Mouse (Mus musculus) forebrain, embryonic 10.5 days (tissue): Measurements from ENCODE around the gene Slc25a1. TPM values are rescaled to one million over a fixed set of nuclear protein-coding genes. Genes with fewer than 3 reads are reported as not detected.

Experiments used
- DNase-seq: peaks from one replicate; pipeline ENCODE4 v3.0.0-alpha.2; 2017; ENCODE audit warnings: low spot score; ENCODE audit errors: extremely low spot score
- H3K27ac ChIP-seq: fragments of 300-500 bp; sonication (generic); 2 replicates; pipeline ENCODE4 v1.5.1; 2016; ENCODE audit warnings: mild to moderate bottlenecking
- H3K27me3 ChIP-seq: fragments of 300-500 bp; sonication (generic); 2 replicates; pipeline ENCODE4 v1.6.1; 2016; ENCODE audit warnings: mild to moderate bottlenecking; ENCODE audit not compliant: poor library complexity, severe bottlenecking
- H3K36me3 ChIP-seq: fragments of 300-500 bp; sonication (generic); replicated peaks from 2 replicates; pipeline ENCODE4 v1.6.1; 2016; ENCODE audit warnings: mild to moderate bottlenecking, moderate library complexity
- H3K4me1 ChIP-seq: fragments of 300-500 bp; sonication (generic); 2 replicates; pipeline ENCODE4 v1.6.1; 2016
- H3K4me3 ChIP-seq: fragments of 300-500 bp; sonication (generic); 2 replicates; pipeline ENCODE4 v1.5.1; 2016; ENCODE audit warnings: mild to moderate bottlenecking, moderate library complexity
- H3K9me3 ChIP-seq: fragments of 300-500 bp; sonication (generic); 2 replicates; pipeline ENCODE4 v1.6.1; 2016; ENCODE audit warnings: mild to moderate bottlenecking, moderate library complexity
- WGBS: fragments of 180-500 bp; shearing (Covaris S2); methylation state at CpG from one replicate; pipeline ENCODE4 v1.1.7; 2016; 5-methylcytosine and 5-hydroxymethylcytosine counted together
- polyA plus RNA-seq: library from polyadenylated mRNA; unstranded; fragments of >200 nt; fragmentation: Nextera tagmentation; extraction: Ambion mirVana; gene quantifications from 2 replicates; pipeline ENCODE4 v1.2.1, GENCODE M21; 2016

The Slc25a1 gene
- polyA plus RNA-seq, 1 experiment from 2014 or later: 97.4 TPM

DNA sequence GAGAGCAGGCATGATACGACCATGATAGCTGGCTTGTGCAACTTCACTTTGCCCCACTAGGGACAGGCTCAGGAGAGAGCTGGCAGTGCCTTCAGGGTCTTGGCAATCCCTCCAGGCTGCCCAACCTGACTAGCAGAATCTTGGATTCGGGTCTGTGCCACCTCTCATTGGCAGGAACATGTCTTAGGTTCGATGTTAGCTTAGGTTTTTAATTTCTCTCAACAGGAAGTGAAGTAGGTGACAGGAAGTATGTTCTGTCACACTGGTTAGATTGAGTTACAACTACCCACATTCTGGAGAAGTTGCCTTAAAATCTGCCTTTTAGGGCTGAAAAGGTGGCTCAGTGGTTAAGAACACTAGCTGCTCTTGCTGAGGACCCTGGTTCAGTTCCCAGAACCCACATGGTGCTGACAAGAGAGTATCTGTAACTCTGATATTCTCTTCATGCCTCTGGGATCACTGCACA is 6.5 kb upstream of the Slc25a1 start:
- 69% methylated on average over 3 of the region's 3 CpGs for WGBS
- peaks cover 61% of the 10 kb centered on the region for H3K27me3 ChIP-seq
- peaks cover 11% of the 10 kb centered on the region for H3K4me1 ChIP-seq

GRCm38 (mm10) chr16:17933594-17934444 is 5.8 kb upstream of the Slc25a1 start:
- WGBS: 73% methylated on average over 9 of the region's 9 CpGs
- peaks cover 64% of the 10 kb centered on the region for H3K27me3 ChIP-seq

More for the DNA sequence above, 6.5 kb upstream of the Slc25a1 start:
- Histone ChIP-seq H3K36me3 (no peaks in the 10 kb centered on the region), H3K9me3 (no peaks in the 10 kb centered on the region), H3K27ac (no peak overlapping the region), H3K4me3 (no peak overlapping the region)
- DNase-seq: no peak

DNA sequence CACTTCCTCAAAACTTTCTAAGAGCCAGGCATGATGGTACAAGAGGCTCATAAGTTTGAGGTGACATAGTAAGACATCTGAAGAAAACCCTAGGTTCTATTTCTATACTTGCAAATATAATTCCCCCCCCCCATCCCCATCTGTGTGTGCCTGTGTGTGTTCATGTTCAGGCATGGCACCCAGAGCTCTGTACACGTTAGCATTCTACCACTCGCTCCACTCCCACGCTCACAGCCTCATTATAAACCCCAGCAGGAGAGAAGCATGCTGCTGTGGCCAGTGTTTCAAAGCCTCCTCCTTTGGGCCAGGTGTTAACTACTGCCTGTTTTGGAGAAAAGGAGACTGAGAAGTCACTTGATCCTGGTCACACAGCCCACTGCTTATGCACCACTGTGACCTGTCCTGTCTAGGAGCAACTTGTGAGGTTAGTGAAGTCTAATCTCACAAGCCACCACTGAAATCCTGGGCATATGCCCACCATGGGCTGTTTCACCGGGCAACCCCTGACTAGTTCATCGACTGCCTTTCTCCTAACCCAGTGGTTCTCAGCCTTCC is 4.0 kb upstream of the Slc25a1 start:
- no peak for DNase-seq

More at GRCm38 (mm10) chr16:17933594-17934444, 5.8 kb upstream of the Slc25a1 start:
- Histone ChIP-seq H3K36me3 (no peaks in the 10 kb centered on the region), H3K4me1 (peaks cover 12% of the 10 kb centered on the region), H3K27ac (no peak overlapping the region), H3K4me3 (no peak overlapping the region), H3K9me3 (no peaks in the 10 kb centered on the region)
- DNase-seq: no peak

DNA sequence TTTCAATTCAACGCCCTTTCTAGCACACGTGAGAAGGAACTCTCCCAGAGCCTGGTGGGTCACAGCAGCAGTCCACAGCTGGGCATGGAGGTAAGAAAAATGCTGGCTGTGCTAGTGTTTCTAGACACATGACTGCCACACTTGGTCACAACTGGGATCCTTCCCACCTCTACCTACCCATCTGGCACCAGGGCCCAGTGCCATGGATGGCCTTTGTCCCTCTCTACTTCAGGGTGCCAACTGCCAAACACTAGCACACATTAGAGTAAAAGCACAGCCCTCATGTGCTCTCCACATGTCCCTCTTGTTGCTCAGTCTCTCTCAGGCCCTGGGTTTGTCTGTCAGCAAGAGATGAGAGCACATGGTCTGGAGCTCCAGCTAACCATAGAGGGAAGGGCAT is 1.6 kb upstream of the Slc25a1 start:
- peaks cover 39% of the 10 kb centered on the region for H3K4me1 ChIP-seq
- DNase-seq: no peak
- WGBS: 54% methylated on average over 2 of the region's 2 CpGs

More for the DNA sequence above, 4.0 kb upstream of the Slc25a1 start:
- no peaks in the 10 kb centered on the region for H3K9me3 ChIP-seq
- H3K36me3 ChIP-seq: no peaks in the 10 kb centered on the region
- no peak overlapping the region for H3K27ac ChIP-seq
- H3K4me3 ChIP-seq: no peak overlapping the region
- H3K4me1 ChIP-seq: peaks cover 26% of the 10 kb centered on the region
- WGBS: 72% methylated on average over 5 of the region's 5 CpGs
- H3K27me3 ChIP-seq: peaks cover 52% of the 10 kb centered on the region

DNA sequence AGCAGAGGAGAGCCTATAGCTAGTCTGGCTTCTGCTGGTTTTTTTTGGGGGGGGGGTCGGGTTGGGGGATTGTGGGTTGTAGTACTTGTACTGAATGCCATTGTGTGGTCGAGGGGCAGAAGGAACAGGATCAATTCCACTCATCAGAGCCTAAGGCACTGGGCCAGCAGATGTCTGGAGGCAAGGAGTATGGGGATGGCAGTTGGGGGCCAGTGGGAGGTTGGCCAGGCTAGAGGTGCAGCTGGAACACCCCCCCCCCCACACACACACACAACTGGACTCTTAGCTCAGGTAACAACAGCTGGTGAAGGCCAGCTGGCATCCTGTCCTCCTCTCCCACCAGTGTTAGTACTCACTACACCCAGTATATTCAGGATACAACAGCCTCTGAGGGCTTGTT is 1.2 kb upstream of the Slc25a1 start:
- Histone ChIP-seq H3K4me1 (peaks cover 39% of the 10 kb centered on the region), H3K4me3 (peak overlapping the region; percentile 92), H3K27me3 (peaks cover 50% of the 10 kb centered on the region), H3K9me3 (no peaks in the 10 kb centered on the region), H3K36me3 (peaks cover 26% of the 10 kb centered on the region), H3K27ac (peak overlapping the region; percentile 91)
- DNase-seq: no peak
- WGBS: 11% methylated on average over 2 of the region's 2 CpGs

More for the DNA sequence above, 1.6 kb upstream of the Slc25a1 start:
- Histone ChIP-seq H3K36me3 (peaks cover 22% of the 10 kb centered on the region), H3K27me3 (peaks cover 52% of the 10 kb centered on the region), H3K27ac (no peak overlapping the region), H3K4me3 (no peak overlapping the region), H3K9me3 (no peaks in the 10 kb centered on the region)

DNA sequence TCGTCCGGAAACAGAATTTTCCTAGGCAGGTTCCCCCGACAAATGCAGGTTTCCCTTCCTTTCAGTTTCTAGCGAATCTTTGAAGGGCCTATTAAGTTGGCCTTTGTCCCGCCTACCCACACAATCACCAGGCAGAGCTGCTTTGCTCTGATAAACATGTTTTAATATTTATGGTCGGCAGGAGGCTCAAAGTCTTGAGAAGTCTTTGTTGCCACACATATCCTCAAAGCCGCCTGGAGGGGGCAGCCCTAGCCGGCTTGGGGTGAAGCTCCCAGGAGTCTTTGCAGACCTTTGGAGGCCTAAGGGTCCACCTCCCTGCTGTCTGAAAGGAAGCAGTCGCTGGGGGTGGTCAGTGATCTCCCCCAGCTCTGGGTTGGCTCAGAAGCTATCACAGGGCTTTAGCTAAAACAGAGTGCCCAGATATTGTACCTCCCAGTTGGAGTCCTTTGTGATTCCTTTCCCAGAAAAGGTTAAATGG is 647 bp upstream of the Slc25a1 start:
- peak; percentile 75 for DNase-seq
- H3K4me3 ChIP-seq: peak overlapping the region; percentile 92
- peaks cover 40% of the 10 kb centered on the region for H3K4me1 ChIP-seq
- peaks cover 46% of the 10 kb centered on the region for H3K27me3 ChIP-seq
- H3K36me3 ChIP-seq: peaks cover 26% of the 10 kb centered on the region
- H3K27ac ChIP-seq: peak overlapping the region; percentile 91
- WGBS: 0% methylated on average over 9 of the region's 9 CpGs
- H3K9me3 ChIP-seq: no peaks in the 10 kb centered on the region

DNA sequence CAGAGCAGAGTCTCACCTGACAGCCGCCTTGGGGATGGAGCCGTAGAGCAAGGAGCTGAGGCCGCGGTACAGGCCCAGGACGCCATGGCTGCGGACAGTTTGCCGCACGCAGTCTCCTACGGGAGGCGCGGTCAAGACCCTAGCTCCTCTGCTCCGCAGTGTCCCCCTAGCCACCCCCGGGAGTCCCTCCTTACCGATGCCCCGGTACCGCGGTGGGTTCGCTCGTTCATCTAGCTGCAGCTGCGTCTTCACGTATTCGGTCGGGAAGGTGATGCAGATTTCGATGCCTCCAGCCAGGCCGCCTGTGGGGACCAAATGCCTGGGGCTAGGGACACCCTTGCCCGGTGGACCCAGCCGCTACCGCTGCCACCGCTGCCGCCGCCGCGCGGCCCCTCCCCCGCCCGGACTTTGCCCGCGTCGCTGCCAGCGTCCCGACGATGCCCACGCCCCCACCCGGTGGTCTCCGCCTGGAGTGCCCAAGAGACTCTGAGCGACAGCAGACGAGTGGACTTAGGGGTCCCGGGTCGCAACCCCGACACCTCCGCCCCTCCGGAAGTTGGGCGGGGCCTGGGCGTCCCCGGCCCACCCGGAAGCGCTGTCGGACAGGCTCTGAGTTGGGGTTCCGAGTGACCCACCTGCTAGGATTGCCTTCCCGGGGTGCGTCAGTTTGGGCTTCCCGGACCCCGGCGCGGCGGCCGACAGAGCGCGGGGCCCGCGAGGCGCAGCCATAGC is 502 bp downstream of the Slc25a1 start:
- Histone ChIP-seq H3K4me3 (peak overlapping the region; percentile 92), H3K4me1 (peaks cover 51% of the 10 kb centered on the region), H3K27ac (peak overlapping the region; percentile 91), H3K27me3 (peaks cover 46% of the 10 kb centered on the region), H3K9me3 (no peaks in the 10 kb centered on the region), H3K36me3 (peaks cover 26% of the 10 kb centered on the region)
- peak; percentile 27 for DNase-seq
- under 1% methylated on average over 71 of the region's 72 CpGs for WGBS

DNA sequence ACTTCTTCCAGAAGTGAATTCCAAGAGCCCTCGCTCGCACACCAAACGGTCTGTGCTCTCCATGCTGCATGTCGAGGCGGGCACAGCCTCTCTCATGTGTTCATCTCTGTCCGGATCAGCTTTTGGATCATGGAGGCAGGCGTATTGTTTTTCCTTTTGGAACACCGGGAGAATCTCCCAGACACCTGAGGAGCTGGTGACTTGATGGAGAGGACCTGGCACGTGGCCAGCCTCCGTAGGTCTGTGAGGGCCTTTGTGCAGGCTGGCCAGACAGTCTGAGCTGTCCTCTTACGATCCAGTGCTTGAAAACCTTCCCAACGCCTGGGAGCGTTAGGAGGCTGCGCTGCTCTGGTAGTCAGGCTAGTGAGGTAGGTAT is 5.9 kb downstream of the Slc25a1 start:
- H3K4me1 ChIP-seq: peaks cover 50% of the 10 kb centered on the region
- no peaks in the 10 kb centered on the region for H3K9me3 ChIP-seq
- peaks cover 57% of the 10 kb centered on the region for H3K27me3 ChIP-seq
- peaks cover 26% of the 10 kb centered on the region for H3K36me3 ChIP-seq
- WGBS: under 1% methylated on average over 14 of the region's 14 CpGs
- peak overlapping the region; percentile 84 for H3K4me3 ChIP-seq
- H3K27ac ChIP-seq: peak overlapping the region; percentile 91
- no peak for DNase-seq

DNA sequence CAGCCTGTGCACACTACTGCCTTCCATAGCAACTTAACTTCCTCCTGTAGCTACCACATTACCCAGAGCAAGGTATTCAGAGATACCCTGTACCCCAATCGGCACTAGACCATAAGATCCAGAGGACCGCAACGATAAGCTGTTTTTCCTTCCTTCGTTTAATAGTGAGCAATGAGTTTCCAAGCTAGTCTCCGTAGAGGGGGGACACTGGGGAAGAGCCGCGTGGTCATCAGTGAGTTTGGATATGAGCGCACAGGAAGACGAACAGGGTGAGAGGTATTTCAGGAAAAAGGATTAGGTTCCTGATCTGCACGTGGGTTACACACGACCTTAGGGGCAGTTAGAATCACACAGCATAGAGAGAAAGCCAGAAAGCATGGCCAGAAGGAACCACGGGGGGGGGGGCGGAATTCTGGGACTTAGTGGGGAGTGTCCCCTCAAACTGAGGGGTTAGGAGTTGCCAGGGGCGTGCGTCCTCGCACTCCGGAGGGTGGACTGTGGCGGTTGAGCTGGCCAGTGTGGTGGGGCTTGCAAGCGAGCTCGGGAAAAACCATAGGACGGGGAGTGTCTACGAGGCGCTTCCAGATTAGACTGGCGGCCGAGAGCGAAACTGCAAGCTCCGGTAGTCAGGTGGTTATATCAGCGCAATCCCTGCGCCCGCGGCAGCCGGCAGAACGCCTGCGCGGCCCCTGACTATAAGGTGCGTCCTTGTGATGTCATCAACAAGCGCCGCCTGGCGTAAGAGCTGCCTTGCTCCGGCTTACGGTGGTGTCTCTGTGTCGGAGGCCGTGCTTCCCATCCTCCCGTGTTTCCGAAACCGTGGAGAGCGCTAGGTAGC is 6.5 kb downstream of the Slc25a1 start:
- Histone ChIP-seq H3K27me3 (peaks cover 57% of the 10 kb centered on the region), H3K4me1 (peaks cover 44% of the 10 kb centered on the region), H3K4me3 (peak overlapping the region; percentile 84), H3K9me3 (no peaks in the 10 kb centered on the region), H3K36me3 (peaks cover 24% of the 10 kb centered on the region), H3K27ac (peak overlapping the region; percentile 91)
- DNase-seq: peak; percentile 95
- WGBS: 2% methylated on average over 47 of the region's 47 CpGs

GRCm38 (mm10) chr16:17920586-17920985 is 7.4 kb downstream of the Slc25a1 start:
- H3K4me1 ChIP-seq: peaks cover 40% of the 10 kb centered on the region
- 3% methylated on average over 20 of the region's 20 CpGs for WGBS
- peak overlapping the region; percentile 91 for H3K27ac ChIP-seq
- H3K36me3 ChIP-seq: peaks cover 14% of the 10 kb centered on the region
- H3K9me3 ChIP-seq: no peaks in the 10 kb centered on the region
- H3K4me3 ChIP-seq: peak overlapping the region; percentile 84
- H3K27me3 ChIP-seq: peaks cover 57% of the 10 kb centered on the region
- DNase-seq: peak; percentile 64

DNA sequence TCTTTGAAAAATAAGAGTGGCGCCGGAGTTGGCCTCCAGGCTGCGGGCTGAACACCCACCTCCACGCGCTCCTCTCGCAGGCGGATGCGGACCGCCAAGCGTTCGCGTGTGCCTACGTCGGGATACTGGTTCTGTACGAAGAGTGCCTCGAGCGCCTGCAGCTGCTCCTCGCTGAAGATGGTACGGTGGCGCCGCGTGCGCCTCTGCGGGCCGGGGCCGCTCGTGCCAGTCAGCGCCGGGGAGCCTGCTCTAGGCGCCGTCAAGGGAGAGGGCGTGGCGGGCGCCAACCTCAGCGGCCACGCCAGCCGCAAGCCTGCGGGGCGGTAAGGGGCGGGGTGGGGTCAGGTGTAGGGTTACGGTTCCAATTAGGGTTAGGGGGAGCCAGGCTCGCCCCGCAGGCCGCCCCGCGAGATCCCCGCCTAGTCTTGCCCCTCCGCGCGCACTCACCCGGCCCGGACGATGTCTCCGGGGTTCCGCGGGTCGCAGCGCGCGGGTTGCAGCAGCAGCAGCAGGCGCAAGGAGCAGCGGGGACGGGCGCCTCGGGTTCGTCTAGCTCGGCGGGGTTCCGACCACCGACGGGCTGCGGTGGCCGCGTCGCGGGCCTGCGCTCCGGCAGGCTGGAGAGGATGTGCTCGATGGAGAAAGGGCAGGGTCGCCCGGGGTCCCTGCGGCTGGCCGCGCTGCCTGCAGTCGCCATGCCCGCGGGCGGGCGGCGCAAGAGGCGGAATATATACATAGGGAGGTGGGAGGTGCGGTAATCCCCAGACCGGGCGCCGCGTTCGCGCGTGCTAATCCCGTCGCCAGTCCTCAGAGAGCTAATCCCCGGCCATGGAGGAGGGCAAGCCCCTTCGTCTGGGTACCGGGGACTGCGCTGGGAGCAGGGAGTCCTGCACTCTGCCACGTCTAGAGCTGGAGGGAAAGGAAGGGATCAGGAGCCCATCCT is 13.4 kb downstream of the Slc25a1 start, which contains the start of gene Gsc2:
Gene Gsc2 (minus strand): TSS at position 753 of the 943 bp plus-strand sequence.
- H3K27me3 ChIP-seq: peaks cover 81% of the 10 kb centered on the region
- H3K27ac ChIP-seq: peak within 1 kb of the TSS; percentile 53; the same call in 1 of the 2 replicates
- under 1% methylated on average over 104 of the region's 106 CpGs for WGBS

More for the DNA sequence above, 13.4 kb downstream of the Slc25a1 start, which contains the start of gene Gsc2:
- H3K36me3 ChIP-seq: 0 out of 2 replicates have a peak, but pooled peaks cover 4% of the 10 kb centered on the region
- H3K9me3 ChIP-seq: no peaks in the 10 kb centered on the region
- peak; percentile 44 for DNase-seq
- peaks cover 22% of the 10 kb centered on the region for H3K4me1 ChIP-seq
- peak within 1 kb of the TSS; percentile 49 for H3K4me3 ChIP-seq
